Mouse (Mus musculus) heart, adult 2 months (tissue): ENCODE measurements at regions not wholly inside any gene's neighbourhood (a gene's known extent, or its start where the extent isn't known, plus 50 kb on each side); places are given as distances from the start of the nearest gene placed in this dataset.

ENCODE experiments used
- CTCF ChIP-seq: fragments of 200-600 bp; IDR thresholded peaks from 2 replicates; pipeline ENCODE4 v1.8.1; 2022; ENCODE audit warnings: antibody characterized with exemption, mild to moderate bottlenecking, moderate library complexity
- EP300 ChIP-seq: fragments of 200-500 bp; IDR thresholded peaks from 2 replicates; pipeline ENCODE4 v1.6.1; 2011; ENCODE audit warnings: low read depth, low read length, control low read depth; ENCODE audit not compliant: insufficient read depth
- POLR2A ChIP-seq: fragments of 200-500 bp; IDR thresholded peaks from 2 replicates; pipeline ENCODE4 v1.6.1; 2011; ENCODE audit warnings: mild to moderate bottlenecking, low read depth, low read length, control low read depth; ENCODE audit not compliant: insufficient read depth

- TF ChIP-seq CTCF (no peak), POLR2A (no peak), EP300 (no peak)
These were observed 256.0 kb downstream of the Ankrd16 start for GRCm38 (mm10) chr2:12033518-12034322.
